Mouse (Mus musculus) neutrophil, adult 5-6 weeks (primary cell): ENCODE measurements at regions not wholly inside any gene's neighbourhood (a gene's known extent, or its start where the extent isn't known, plus 50 kb on each side); places are given as distances from the start of the nearest gene placed in this dataset.
A peak's percentile ranks its signal among the peaks of the same experiment; 100 is the strongest.
"Not testable (repeated sequence)": the region's sequence is repeated elsewhere in the genome, so short reads cannot be mapped to it uniquely, and the experiment has no call there.

Experiments
- ATAC-seq: fragments of 151-379, 151-347 bp; 2 replicates; pipeline ENCODE4 v1.8.0; 2017; ENCODE audit warnings: mild to moderate bottlenecking, moderate TSS enrichment; ENCODE audit not compliant: insufficient number of reproducible peaks, poor library complexity, low FRiP score, severe bottlenecking; ENCODE audit errors: extremely low read depth

DNA sequence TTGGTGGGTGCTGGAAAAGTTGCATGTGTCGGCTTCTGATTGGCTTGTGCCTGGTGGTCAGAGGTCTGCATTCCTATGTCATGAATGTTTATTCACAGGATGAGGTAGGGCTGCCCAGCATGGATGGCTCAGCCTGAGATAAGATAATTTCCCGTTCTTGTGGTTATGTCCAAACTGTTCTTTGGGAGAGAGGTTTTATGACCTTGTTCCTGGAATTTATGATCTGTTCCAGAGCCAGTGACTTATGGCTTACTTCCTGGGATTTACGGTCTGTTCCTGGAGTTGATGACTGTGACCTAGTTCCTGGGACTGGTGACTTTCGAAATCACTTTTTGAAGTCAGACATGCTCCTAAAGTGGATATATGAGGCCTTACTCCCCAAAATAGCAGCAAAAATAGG lies 76.4 kb upstream of the Trim24 start:
- no peak for ATAC-seq

DNA sequence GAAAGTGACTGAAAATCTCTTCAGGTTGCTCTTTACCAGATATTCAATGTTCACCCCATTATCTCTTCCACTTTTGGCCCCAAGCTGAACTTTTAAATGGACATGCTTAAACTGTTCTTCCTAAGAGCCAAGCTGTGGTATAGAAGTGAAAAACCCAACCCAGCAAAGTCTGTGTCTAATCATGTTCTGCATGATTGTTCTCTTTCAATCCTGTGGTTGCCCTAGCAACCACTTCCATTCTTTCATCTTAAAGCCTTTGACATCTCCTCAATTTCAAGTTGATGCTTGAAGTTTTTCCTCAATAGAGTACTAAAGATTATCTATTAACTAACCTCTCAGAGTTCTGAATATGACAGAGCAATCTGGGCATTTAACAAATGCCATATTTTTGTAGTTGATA lies 75.6 kb upstream of the Trim24 start:
- no peak for ATAC-seq

DNA sequence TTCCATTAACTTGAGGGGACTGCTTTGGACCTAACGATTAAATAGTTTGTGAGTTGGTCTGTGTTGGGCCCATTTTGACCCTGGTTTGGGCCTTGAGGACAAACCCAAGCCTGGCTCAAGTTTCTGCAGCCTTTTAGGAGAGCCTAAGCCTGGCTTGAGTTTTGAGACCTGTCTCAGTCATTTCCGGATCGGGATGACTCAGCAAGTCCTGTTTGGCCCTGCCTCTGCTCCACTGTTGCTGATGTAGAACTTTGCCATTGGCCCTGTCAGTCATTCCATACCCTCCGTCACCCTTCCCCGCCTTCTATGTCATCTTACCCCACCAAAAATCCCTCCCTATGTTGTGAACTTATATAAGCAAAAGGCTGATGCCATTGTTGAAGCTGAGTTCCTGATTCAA lies 67.4 kb upstream of the Trim24 start:
- no peak for ATAC-seq

DNA sequence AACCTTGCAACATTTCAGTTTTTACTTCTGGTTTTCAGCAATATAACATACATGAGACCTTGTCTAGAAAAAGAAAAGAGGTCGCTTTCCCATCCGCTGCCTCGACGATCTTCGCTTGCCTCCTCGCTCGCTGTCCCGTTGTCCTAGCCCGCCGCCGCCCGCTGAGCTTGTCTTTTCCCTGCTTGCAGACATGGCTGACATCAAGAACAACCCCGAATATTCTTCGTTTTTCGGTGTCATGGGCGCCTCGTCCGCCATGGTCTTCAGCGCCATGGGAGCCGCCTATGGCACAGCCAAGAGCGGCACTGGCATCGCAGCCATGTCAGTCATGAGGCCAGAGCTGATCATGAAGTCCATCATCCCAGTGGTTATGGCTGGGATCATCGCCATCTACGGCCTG lies 64.7 kb upstream of the Trim24 start:
- ATAC-seq, result not testable (repeated sequence)

DNA sequence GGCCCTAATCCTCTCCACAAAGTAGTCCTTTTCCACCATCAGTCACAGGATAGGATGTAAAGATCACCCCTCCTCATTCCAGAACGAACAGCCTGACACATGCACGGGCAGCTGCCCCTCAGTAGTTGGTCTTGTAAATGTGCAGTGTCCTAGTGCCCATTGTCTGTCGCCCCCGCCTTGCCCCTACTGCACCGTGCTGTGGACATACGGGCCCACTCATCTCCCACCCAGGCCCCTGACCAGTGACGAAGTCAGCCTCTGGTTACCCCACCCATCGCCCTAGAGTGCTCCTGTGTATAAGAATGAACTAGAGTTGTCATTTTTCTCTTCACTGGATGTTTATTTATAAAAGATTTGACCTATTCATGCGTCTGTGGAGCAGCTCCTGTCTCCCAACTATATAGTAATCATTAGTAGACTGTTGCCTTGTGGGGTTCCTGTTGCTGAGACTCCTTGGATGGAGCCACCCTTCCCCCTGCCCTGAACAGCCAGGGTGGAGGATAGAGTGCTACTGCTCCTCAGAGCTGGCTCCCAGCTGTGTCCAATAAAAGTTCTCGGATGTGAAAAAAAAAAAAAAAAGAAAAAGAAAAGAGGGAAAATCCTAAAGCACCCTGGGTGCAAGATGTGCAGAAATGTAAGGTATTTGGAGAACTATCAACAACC lies 64.0 kb upstream of the Trim24 start:
- ATAC-seq, result 0 out of 2 replicates have a peak, but pooled peaks have one; percentile 26

DNA sequence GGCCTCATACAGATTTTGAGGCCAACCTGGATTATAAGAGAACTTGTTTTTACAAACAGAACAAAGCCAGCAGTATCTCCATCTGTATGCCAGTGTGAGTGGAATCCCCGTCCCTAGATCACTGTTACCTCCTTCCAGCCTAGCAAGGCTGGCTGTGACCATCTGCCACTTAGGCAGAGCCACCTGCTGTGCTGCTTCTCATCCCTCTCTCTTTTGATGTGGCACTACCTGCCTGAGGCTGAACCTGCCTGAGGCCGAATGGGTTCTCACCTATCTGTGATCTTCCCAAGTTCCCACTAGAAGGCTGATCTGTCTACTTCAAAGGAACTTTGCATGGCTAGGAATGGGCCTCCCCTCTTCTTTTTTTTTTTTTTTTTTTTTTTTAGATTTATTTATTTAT lies 55.4 kb upstream of the Trim24 start:
- not testable (repeated sequence) for ATAC-seq
